Comparison of ENCODE assay signal across 8 mouse cellular contexts in genomic region chr2:167502554-167503252, GRCm38 (mm10). TPM values are rescaled to one million over a fixed set of nuclear protein-coding genes. Genes with fewer than 3 reads are reported as not detected.
DNase-seq lines count a peak whose midpoint lies in the region; ATAC-seq and TF ChIP-seq lines count a peak whose summit lies in the region.

No protein-coding gene starts in this region.

- H3K9ac ChIP-seq in ES-Bruce4 (ENCODE audit: low read depth, poor library complexity, severe bottlenecking), result peak overlapping the region; percentile 58
- no peak overlapping the region for H3K9ac ChIP-seq in forebrain, embryonic 11.5 days (ENCODE audit: low read length)
- H3K9ac ChIP-seq in liver, adult 2 months (ENCODE audit: low read depth, low read length), result peak overlapping the region; percentile 95
- H3K9ac ChIP-seq in stomach, embryonic 14.5 days (replicated peaks; ENCODE audit: low read depth, low read length), result no peak overlapping the region

- TF ChIP-seq EP300 in ES-Bruce4 (IDR thresholded peaks at IDR 0.05; ENCODE audit: insufficient read depth, low read depth, low read length), result no peak

- peaks cover 11% of the 10 kb centered on the region for H3K36me3 ChIP-seq in heart, embryonic 10.5 days
- H3K36me3 ChIP-seq in ES-Bruce4 (ENCODE audit: control insufficient read depth, insufficient read depth, low read length, poor library complexity, severe bottlenecking), result peaks cover 8% of the 10 kb centered on the region; the same call in 1 of the 2 replicates
- H3K36me3 ChIP-seq in forebrain, embryonic 11.5 days (ENCODE audit: control insufficient read depth, insufficient read depth, low read length), result no peaks in the 10 kb centered on the region; the same call in 1 of the 2 replicates
- peaks cover 7% of the 10 kb centered on the region; the same call in 1 of the 2 replicates for H3K36me3 ChIP-seq in liver, adult 2 months (ENCODE audit: control insufficient read depth, insufficient read depth, low read length)
- H3K36me3 ChIP-seq in stomach, embryonic 14.5 days (ENCODE audit: control insufficient read depth, insufficient read depth, low read length), result peaks cover 9% of the 10 kb centered on the region

- no peak for TF ChIP-seq CTCF in ES-Bruce4 (IDR thresholded peaks at IDR 0.05; ENCODE audit: low read depth, low read length)
- no peak for TF ChIP-seq CTCF in liver, adult 2 months (IDR thresholded peaks at IDR 0.05; ENCODE audit: low read depth, low read length)

- WGBS in heart, embryonic 10.5 days, result 40% methylated on average over 13 of the region's 13 CpGs
- 49% methylated on average over 13 of the region's 13 CpGs for WGBS in forebrain, embryonic 11.5 days
- WGBS in liver, adult 2 months, result 18% methylated on average over 13 of the region's 13 CpGs
- 43% methylated on average over 13 of the region's 13 CpGs for WGBS in stomach, embryonic 14.5 days

- no peaks in the 10 kb centered on the region for H3K27me3 ChIP-seq in heart, embryonic 10.5 days (ENCODE audit: insufficient read depth, poor library complexity, severe bottlenecking)
- H3K27me3 ChIP-seq in ES-Bruce4 (ENCODE audit: control insufficient read depth, insufficient read depth, low read length, poor library complexity, severe bottlenecking), result no peaks in the 10 kb centered on the region
- no peaks in the 10 kb centered on the region for H3K27me3 ChIP-seq in forebrain, embryonic 11.5 days (ENCODE audit: control insufficient read depth, insufficient read depth, low read length)
- no peaks in the 10 kb centered on the region for H3K27me3 ChIP-seq in liver, adult 2 months (ENCODE audit: control insufficient read depth, insufficient read depth, low read length)
- H3K27me3 ChIP-seq in stomach, embryonic 14.5 days (ENCODE audit: control insufficient read depth, insufficient read depth, low read length), result no peaks in the 10 kb centered on the region

- peak overlapping the region; percentile 72 for H3K4me2 ChIP-seq in forebrain, embryonic 11.5 days (ENCODE audit: low read depth, low read length, severe bottlenecking)
- H3K4me2 ChIP-seq in stomach, embryonic 14.5 days (replicated peaks; ENCODE audit: low read depth, low read length), result peak overlapping the region; percentile 96

- TF ChIP-seq POLR2A in ES-Bruce4 (IDR thresholded peaks at IDR 0.05; ENCODE audit: insufficient read depth, low read length), result no peak
- TF ChIP-seq POLR2A in liver, adult 2 months (IDR thresholded peaks at IDR 0.05; ENCODE audit: extremely low read depth, insufficient read depth, low read length), result no peak

- peak overlapping the region; percentile 89 for H3K4me3 ChIP-seq in heart, embryonic 10.5 days
- peak overlapping the region; percentile 77 for H3K4me3 ChIP-seq in ES-Bruce4 (ENCODE audit: low read depth, low read length)
- peak overlapping the region; percentile 97 for H3K4me3 ChIP-seq in forebrain, embryonic 11.5 days (ENCODE audit: low read depth, low read length)
- H3K4me3 ChIP-seq in liver, adult 2 months (ENCODE audit: insufficient read depth, low read depth, low read length), result peak overlapping the region; percentile 91
- H3K4me3 ChIP-seq in stomach, embryonic 14.5 days (ENCODE audit: low read depth, low read length), result peak overlapping the region; percentile 89

- H3K79me2 ChIP-seq in liver, adult 2 months (ENCODE audit: control insufficient read depth, insufficient read depth, low read length), result peaks cover 27% of the 10 kb centered on the region; the same call in 1 of the 2 replicates

- no peaks in the 10 kb centered on the region for H3K9me3 ChIP-seq in heart, embryonic 10.5 days
- no peaks in the 10 kb centered on the region for H3K9me3 ChIP-seq in ES-Bruce4 (replicated peaks; ENCODE audit: control insufficient read depth, insufficient read depth, low read length, poor library complexity, severe bottlenecking)
- H3K9me3 ChIP-seq in forebrain, embryonic 11.5 days (ENCODE audit: control insufficient read depth, low read length), result no peaks in the 10 kb centered on the region
- no peaks in the 10 kb centered on the region for H3K9me3 ChIP-seq in stomach, embryonic 14.5 days (ENCODE audit: control insufficient read depth, low read depth, low read length)

- DNase-seq in heart, embryonic 10.5 days (ENCODE audit: low spot score), result no peak
- no peak for DNase-seq in heart, adult 18-20 months
- DNase-seq in forebrain, embryonic 11.5 days (ENCODE audit: low spot score), result no peak
- peak; percentile 93 for DNase-seq in liver, adult 2 months (ENCODE audit: extremely low read depth, low read depth, low spot score)
- DNase-seq in gastrocnemius, postnatal 10 days, result no peak
- DNase-seq in spleen, adult 12 weeks (ENCODE audit: low spot score), result no peak

- H3K27ac ChIP-seq in heart, embryonic 10.5 days, result peak overlapping the region; percentile 98
- peak overlapping the region; percentile 63 for H3K27ac ChIP-seq in ES-Bruce4 (ENCODE audit: insufficient read depth, low read length)
- no peak overlapping the region; the same call in 1 of the 2 replicates for H3K27ac ChIP-seq in forebrain, embryonic 11.5 days (ENCODE audit: low read depth, low read length)
- H3K27ac ChIP-seq in liver, adult 2 months (replicated peaks; ENCODE audit: insufficient read depth, low read depth, low read length), result peak overlapping the region; percentile 97
- no peak overlapping the region for H3K27ac ChIP-seq in stomach, embryonic 14.5 days (ENCODE audit: low read length)

- ATAC-seq in forebrain, embryonic 11.5 days (replicated peaks; ENCODE audit: low FRiP score), result 0 out of 2 replicates have a peak, but pooled peaks have one; percentile 6
- ATAC-seq in stomach, embryonic 14.5 days (ENCODE audit: insufficient number of reproducible peaks, insufficient read depth, low FRiP score, low read depth), result no peak

- H3K4me1 ChIP-seq in heart, embryonic 10.5 days, result peaks cover 42% of the 10 kb centered on the region
- no peaks in the 10 kb centered on the region for H3K4me1 ChIP-seq in ES-Bruce4 (ENCODE audit: control insufficient read depth, insufficient read depth, low read length)
- peaks cover 16% of the 10 kb centered on the region for H3K4me1 ChIP-seq in forebrain, embryonic 11.5 days (replicated peaks; ENCODE audit: control insufficient read depth, insufficient read depth, low read length)
- H3K4me1 ChIP-seq in liver, adult 2 months (ENCODE audit: control insufficient read depth, insufficient read depth, low read length), result peaks cover 19% of the 10 kb centered on the region
- peaks cover 20% of the 10 kb centered on the region for H3K4me1 ChIP-seq in stomach, embryonic 14.5 days (ENCODE audit: control insufficient read depth, insufficient read depth, low read length)

RNA-seq across cellular contexts. Expression of gene Spata2, which starts 10.0 kb away (rescaled TPM):
- polyA plus RNA-seq in heart, embryonic 10.5 days (2016; fragmentation: Nextera tagmentation; extraction: Ambion mirVana), result 16.5 and 17.4 TPM in 2 replicates
- 10 to 100 TPM; 13.1 to 16.4 TPM for total RNA-seq in heart, adult 18-20 months (2021)
- polyA plus RNA-seq in ES-Bruce4 (2011; ENCODE audit: insufficient read depth, insufficient read length, low read depth, missing spikeins), result 13.6 and 18.9 TPM in 2 replicates
- polyA plus RNA-seq in forebrain, embryonic 11.5 days (2014; fragmentation: Nextera tagmentation; extraction: Ambion mirVana), result 23.0 and 24.1 TPM in 2 replicates
- total RNA-seq in liver, adult 2 months (2014; rRNA removed), result 2.5 and 3.1 TPM in 2 replicates
- polyA plus RNA-seq in liver, adult 2 months (2012; rRNA removed), result 9.6 and 10.7 TPM in 2 replicates
- polyA plus RNA-seq in stomach, embryonic 14.5 days (2014; fragmentation: Nextera tagmentation; extraction: Ambion mirVana), result 11.2 and 13.1 TPM in 2 replicates
- 10 to 100 TPM; 14.9 to 15.6 TPM for total RNA-seq in gastrocnemius, postnatal 10 days (2021)

RNA-seq across cellular contexts. Expression of gene Rnf114, which starts 10.3 kb away (rescaled TPM):
- 71.2 and 90.0 TPM in 2 replicates for polyA plus RNA-seq in heart, embryonic 10.5 days (2016; fragmentation: Nextera tagmentation; extraction: Ambion mirVana)
- 10 to 100 TPM; 72.0 to 72.3 TPM for total RNA-seq in heart, adult 18-20 months (2021)
- 87.5 and 97.0 TPM in 2 replicates for polyA plus RNA-seq in ES-Bruce4 (2011; ENCODE audit: insufficient read depth, insufficient read length, low read depth, missing spikeins)
- 133 and 145 TPM in 2 replicates for polyA plus RNA-seq in forebrain, embryonic 11.5 days (2014; fragmentation: Nextera tagmentation; extraction: Ambion mirVana)
- 44.3 and 55.0 TPM in 2 replicates for total RNA-seq in liver, adult 2 months (2014; rRNA removed)
- polyA plus RNA-seq in liver, adult 2 months (2012; rRNA removed), result 71.0 and 71.9 TPM in 2 replicates
- 78.2 and 83.2 TPM in 2 replicates for polyA plus RNA-seq in stomach, embryonic 14.5 days (2014; fragmentation: Nextera tagmentation; extraction: Ambion mirVana)
- total RNA-seq in gastrocnemius, postnatal 10 days (2021), result 10 to 100 TPM; 16.8 to 18.3 TPM

RNA-seq across cellular contexts. Expression of gene Snai1, which starts 35.3 kb away (rescaled TPM):
- 21.8 and 42.2 TPM in 2 replicates for polyA plus RNA-seq in heart, embryonic 10.5 days (2016; fragmentation: Nextera tagmentation; extraction: Ambion mirVana)
- total RNA-seq in heart, adult 18-20 months (2021), result 1 to 10 TPM; 1.2 to 2.1 TPM
- 5.9 and 6.7 TPM in 2 replicates for polyA plus RNA-seq in ES-Bruce4 (2011; ENCODE audit: insufficient read depth, insufficient read length, low read depth, missing spikeins)
- 25.1 and 27.8 TPM in 2 replicates for polyA plus RNA-seq in forebrain, embryonic 11.5 days (2014; fragmentation: Nextera tagmentation; extraction: Ambion mirVana)
- total RNA-seq in liver, adult 2 months (2014; rRNA removed), result 0.13 and 0.18 TPM in 2 replicates
- polyA plus RNA-seq in liver, adult 2 months (2012; rRNA removed), result 2.2 and 2.7 TPM in 2 replicates
- 11.6 and 12.9 TPM in 2 replicates for polyA plus RNA-seq in stomach, embryonic 14.5 days (2014; fragmentation: Nextera tagmentation; extraction: Ambion mirVana)
- 1 to 10 TPM; 3.9 to 5.7 TPM for total RNA-seq in gastrocnemius, postnatal 10 days (2021)

Comparison
In these comparisons a context has a peak if more than half of its experiments do, and no peak if none do; other contexts are left out.
1. H3K27ac ChIP-seq: peak in heart, embryonic 10.5 days (single experiment), ES-Bruce4 (single experiment) and liver, adult 2 months (single experiment); none in forebrain, embryonic 11.5 days (single experiment) and stomach, embryonic 14.5 days (single experiment).
2. H3K9ac ChIP-seq: peak in ES-Bruce4 (single experiment) and liver, adult 2 months (single experiment); none in forebrain, embryonic 11.5 days (single experiment) and stomach, embryonic 14.5 days (single experiment).
3. Peak in every context shown above with its lines, with median percentiles within 50 percentile points of each other: H3K4me3 ChIP-seq.